Mouse (Mus musculus): ENCODE measurements at regions not wholly inside any gene's neighbourhood (a gene's known extent, or its start where the extent isn't known, plus 50 kb on each side); places are given as distances from the start of the nearest gene placed in this dataset.

DNA sequence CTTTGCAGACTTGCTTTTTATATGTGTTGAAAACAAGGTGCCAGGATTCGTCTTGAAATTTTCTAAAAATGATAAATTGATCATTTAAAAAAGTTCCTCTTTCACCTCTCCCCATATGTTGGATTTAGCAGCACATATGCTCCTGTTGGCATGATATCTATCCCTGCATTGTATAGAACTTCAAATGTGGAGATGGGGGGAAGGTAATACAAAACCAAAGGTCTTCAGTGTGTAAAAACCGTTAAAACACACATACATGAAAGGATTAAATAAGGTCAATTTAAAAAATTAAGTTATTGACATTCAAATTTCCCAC is 345.0 kb upstream of the Lcorl start:
- ATAC-seq (ENCODE audit: insufficient number of reproducible peaks, low FRiP score, low TSS enrichment, low read depth) (no peak), DNase-seq (ENCODE audit: low spot score) (no peak)
- no peak overlapping the region for H3K4me3 ChIP-seq (ENCODE audit: low read depth, low read length)
- no peaks in the 10 kb centered on the region for H3K27me3 ChIP-seq (ENCODE audit: control insufficient read depth, insufficient read depth, low read length)
- H3K9me3 ChIP-seq (ENCODE audit: control insufficient read depth, low read length) = no peaks in the 10 kb centered on the region
- WGBS = 77% methylated on average over 2 of the region's 2 CpGs
- no peak overlapping the region for H3K4me2 ChIP-seq (ENCODE audit: low read depth, severe bottlenecking)
- H3K4me1 ChIP-seq (ENCODE audit: control insufficient read depth, insufficient read depth, low read length) = no peaks in the 10 kb centered on the region
- no peak overlapping the region for H3K9ac ChIP-seq (ENCODE audit: low read length)
- no peaks in the 10 kb centered on the region for H3K36me3 ChIP-seq (ENCODE audit: control insufficient read depth, insufficient read depth, low read length)
- H3K27ac ChIP-seq (replicated peaks; ENCODE audit: low read depth, low read length) = no peak overlapping the region

DNA sequence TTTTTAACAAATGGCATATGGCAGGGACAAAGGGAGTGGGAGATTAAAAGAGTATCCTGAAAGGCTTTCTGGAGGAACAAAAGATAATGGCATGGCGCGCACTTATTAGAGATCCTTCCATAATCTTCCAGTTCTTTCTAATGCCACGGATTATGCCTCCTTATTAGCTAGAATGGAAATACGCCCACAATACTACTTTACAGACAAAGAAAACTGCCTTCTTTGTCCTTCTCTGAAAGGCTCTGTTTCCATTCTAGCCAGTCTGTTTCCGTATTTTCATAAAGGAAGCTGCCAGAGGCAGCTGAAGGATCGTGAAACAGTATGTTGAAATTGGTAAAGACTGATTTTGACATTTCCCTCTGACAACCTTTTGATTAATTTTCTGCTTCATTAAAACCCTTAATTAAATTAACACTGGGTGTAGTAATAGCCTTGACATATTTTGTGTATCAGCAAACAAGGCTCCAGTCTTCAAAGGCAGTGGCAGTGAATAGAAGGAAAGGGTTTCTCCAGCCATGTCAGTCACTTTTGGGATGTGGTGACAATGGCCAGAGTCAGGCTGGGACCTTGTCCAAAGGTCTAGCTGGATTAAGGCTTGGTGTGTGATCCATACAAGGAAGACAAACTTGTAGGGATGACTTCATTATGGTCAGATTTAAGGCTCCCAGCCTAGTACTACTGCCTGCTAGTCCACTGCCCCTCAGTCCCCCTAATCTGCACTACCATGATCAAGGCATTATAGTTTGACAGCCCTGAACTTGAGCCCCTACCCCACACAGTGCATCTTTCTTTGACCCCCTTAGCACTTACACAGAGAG is 344.4 kb upstream of the Lcorl start:
- ATAC-seq (ENCODE audit: insufficient number of reproducible peaks, low FRiP score, low TSS enrichment, low read depth) = no peak
- no peak for DNase-seq (ENCODE audit: low spot score)
- Histone ChIP-seq H3K27me3 (ENCODE audit: control insufficient read depth, insufficient read depth, low read length) (no peaks in the 10 kb centered on the region), H3K4me1 (ENCODE audit: control insufficient read depth, insufficient read depth, low read length) (no peaks in the 10 kb centered on the region), H3K4me2 (ENCODE audit: low read depth, severe bottlenecking) (no peak overlapping the region), H3K27ac (replicated peaks; ENCODE audit: low read depth, low read length) (no peak overlapping the region), H3K4me3 (ENCODE audit: low read depth, low read length) (no peak overlapping the region), H3K9me3 (ENCODE audit: control insufficient read depth, low read length) (no peaks in the 10 kb centered on the region), H3K9ac (ENCODE audit: low read length) (no peak overlapping the region), H3K36me3 (ENCODE audit: control insufficient read depth, insufficient read depth, low read length) (no peaks in the 10 kb centered on the region)
- 84% methylated on average over 6 of the region's 6 CpGs for WGBS

DNA sequence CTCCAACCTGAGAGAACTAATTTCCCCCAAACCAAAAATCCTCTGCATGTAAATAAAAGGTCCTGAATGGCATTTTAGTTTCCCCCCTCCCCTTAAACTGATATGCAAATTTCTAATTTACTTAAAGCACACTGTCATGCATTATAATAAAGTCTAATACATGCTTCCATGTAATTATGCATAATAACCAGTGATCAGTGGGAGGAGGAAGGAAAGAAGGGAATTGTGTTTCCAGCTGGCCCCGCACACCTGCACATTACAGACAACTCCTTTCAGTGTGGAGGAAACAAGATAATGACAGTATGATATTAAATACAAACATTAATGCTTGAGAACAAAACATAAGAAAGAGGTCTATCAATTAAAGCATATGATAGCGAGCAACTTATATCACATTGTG is 329.5 kb upstream of the Lcorl start:
- Histone ChIP-seq H3K27me3 (ENCODE audit: control insufficient read depth, insufficient read depth, low read length) (no peaks in the 10 kb centered on the region), H3K9ac (ENCODE audit: low read length) (no peak overlapping the region), H3K4me1 (ENCODE audit: control insufficient read depth, insufficient read depth, low read length) (no peaks in the 10 kb centered on the region), H3K9me3 (ENCODE audit: control insufficient read depth, low read length) (no peaks in the 10 kb centered on the region), H3K4me2 (ENCODE audit: low read depth, severe bottlenecking) (no peak overlapping the region), H3K36me3 (ENCODE audit: control insufficient read depth, insufficient read depth, low read length) (no peaks in the 10 kb centered on the region), H3K4me3 (ENCODE audit: low read depth, low read length) (no peak overlapping the region), H3K27ac (replicated peaks; ENCODE audit: low read depth, low read length) (no peak overlapping the region)
- 89% methylated on average over 2 of the region's 2 CpGs for WGBS
- no peak for DNase-seq (ENCODE audit: low spot score)
- no peak for ATAC-seq (ENCODE audit: insufficient number of reproducible peaks, low FRiP score, low TSS enrichment, low read depth)

DNA sequence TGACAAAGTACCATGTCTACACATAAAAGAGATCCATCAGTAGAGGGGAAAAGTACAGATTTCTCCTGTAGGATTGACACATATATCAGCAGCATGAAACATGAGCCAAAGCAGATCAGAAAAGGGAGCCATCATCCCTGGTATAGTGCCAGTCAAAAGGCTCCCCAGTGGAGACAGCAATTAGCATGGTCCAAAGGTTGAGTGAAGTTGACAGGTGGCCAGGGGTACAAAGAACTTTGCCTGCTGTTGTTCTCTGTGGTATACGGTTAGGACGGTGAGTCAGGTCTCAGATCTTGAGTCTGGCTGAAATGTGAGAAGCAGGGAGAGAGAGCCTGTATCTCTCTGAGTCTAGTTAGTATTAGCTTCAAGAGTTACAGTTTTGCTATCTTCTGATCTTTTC is 324.7 kb upstream of the Lcorl start:
- H3K4me1 ChIP-seq (ENCODE audit: control insufficient read depth, insufficient read depth, low read length) = no peaks in the 10 kb centered on the region
- H3K36me3 ChIP-seq (ENCODE audit: control insufficient read depth, insufficient read depth, low read length) = no peaks in the 10 kb centered on the region
- H3K4me2 ChIP-seq (ENCODE audit: low read depth, severe bottlenecking) = no peak overlapping the region
- H3K9me3 ChIP-seq (ENCODE audit: control insufficient read depth, low read length) = no peaks in the 10 kb centered on the region
- ATAC-seq (ENCODE audit: insufficient number of reproducible peaks, low FRiP score, low TSS enrichment, low read depth) = 0 out of 2 replicates have a peak, but pooled peaks have one; percentile 47
- H3K27me3 ChIP-seq (ENCODE audit: control insufficient read depth, insufficient read depth, low read length) = no peaks in the 10 kb centered on the region
- H3K27ac ChIP-seq (replicated peaks; ENCODE audit: low read depth, low read length) = no peak overlapping the region
- H3K9ac ChIP-seq (ENCODE audit: low read length) = no peak overlapping the region
- DNase-seq (ENCODE audit: low spot score) = no peak
- no peak overlapping the region for H3K4me3 ChIP-seq (ENCODE audit: low read depth, low read length)
- WGBS = 71% methylated on average over 2 of the region's 2 CpGs

DNA sequence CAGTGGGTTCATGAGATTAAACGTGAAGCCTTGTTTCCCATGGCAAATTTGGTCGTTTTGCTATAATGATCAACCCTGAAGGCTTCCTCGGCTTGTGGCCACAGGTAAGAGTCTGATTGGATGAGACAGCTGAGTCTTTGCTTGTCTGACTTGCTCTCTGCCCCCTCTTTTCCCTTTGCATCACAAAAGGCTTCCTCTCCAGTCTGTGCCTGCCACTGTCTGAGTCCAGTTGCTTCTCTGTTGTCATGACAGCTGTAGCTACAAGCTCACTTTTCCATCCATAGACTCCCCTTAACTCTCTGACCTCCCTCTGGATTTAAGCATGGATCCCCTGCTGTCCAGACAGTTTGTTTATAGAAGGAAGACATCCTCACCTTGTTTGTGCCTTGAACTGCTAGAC is 314.9 kb upstream of the Lcorl start:
- DNase-seq (ENCODE audit: low spot score) = no peak
- Histone ChIP-seq H3K27me3 (ENCODE audit: control insufficient read depth, insufficient read depth, low read length) (no peaks in the 10 kb centered on the region), H3K9me3 (ENCODE audit: control insufficient read depth, low read length) (no peaks in the 10 kb centered on the region), H3K36me3 (ENCODE audit: control insufficient read depth, insufficient read depth, low read length) (no peaks in the 10 kb centered on the region), H3K4me1 (ENCODE audit: control insufficient read depth, insufficient read depth, low read length) (no peaks in the 10 kb centered on the region), H3K9ac (ENCODE audit: low read length) (no peak overlapping the region), H3K4me2 (ENCODE audit: low read depth, severe bottlenecking) (no peak overlapping the region), H3K27ac (replicated peaks; ENCODE audit: low read depth, low read length) (no peak overlapping the region), H3K4me3 (ENCODE audit: low read depth, low read length) (no peak overlapping the region)
- no peak for ATAC-seq (ENCODE audit: insufficient number of reproducible peaks, low FRiP score, low TSS enrichment, low read depth)
- 61% methylated on average over 3 of the region's 3 CpGs for WGBS

DNA sequence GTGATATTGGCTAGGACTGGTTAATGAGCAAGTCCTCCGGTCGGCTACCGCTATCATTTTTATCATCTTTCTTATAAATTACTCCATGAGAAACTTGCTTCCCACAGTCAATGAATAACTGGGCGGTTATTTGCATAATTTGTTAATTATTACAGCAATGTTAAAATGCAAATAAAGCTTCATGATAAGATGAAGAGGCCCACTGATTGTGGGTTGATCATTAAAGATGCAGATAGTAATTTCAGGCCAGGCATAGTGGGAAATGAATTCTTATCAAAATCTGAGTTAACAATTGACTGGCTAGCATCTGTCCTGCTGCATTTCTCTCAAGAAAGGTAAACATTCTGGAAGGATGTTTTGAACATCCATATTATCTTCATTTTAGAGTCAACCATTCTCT is 303.4 kb upstream of the Lcorl start:
- Histone ChIP-seq H3K9ac (ENCODE audit: low read length) (no peak overlapping the region), H3K27me3 (ENCODE audit: control insufficient read depth, insufficient read depth, low read length) (no peaks in the 10 kb centered on the region), H3K4me1 (ENCODE audit: control insufficient read depth, insufficient read depth, low read length) (no peaks in the 10 kb centered on the region), H3K27ac (replicated peaks; ENCODE audit: low read depth, low read length) (no peak overlapping the region), H3K9me3 (ENCODE audit: control insufficient read depth, low read length) (no peaks in the 10 kb centered on the region), H3K4me3 (ENCODE audit: low read depth, low read length) (no peak overlapping the region), H3K36me3 (ENCODE audit: control insufficient read depth, insufficient read depth, low read length) (no peaks in the 10 kb centered on the region), H3K4me2 (ENCODE audit: low read depth, severe bottlenecking) (no peak overlapping the region)
- WGBS = 93% methylated on average over 4 of the region's 4 CpGs
- ATAC-seq (ENCODE audit: insufficient number of reproducible peaks, low FRiP score, low TSS enrichment, low read depth) = no peak
- no peak for DNase-seq (ENCODE audit: low spot score)

DNA sequence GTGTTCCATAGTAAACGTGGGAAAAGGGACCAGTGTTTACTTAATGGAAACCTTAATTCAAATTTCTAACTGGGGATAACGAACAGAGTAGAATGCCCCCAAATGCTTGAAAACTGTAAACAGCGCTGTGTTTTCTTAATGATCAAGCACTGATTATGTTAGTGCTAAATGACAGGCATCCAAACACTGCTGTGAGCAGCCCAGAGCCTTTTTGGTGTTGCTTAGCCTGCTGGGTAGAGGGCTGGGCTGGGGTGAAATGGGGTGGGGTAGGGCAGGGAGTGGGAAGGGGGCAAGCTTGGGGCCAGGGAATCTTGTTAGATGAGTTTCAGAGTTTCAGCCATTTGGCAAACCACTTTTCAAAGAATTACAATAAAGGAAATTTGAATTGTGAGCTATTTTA is 294.6 kb upstream of the Lcorl start:
- Histone ChIP-seq H3K36me3 (ENCODE audit: control insufficient read depth, insufficient read depth, low read length) (no peaks in the 10 kb centered on the region), H3K4me2 (ENCODE audit: low read depth, severe bottlenecking) (no peak overlapping the region), H3K9ac (ENCODE audit: low read length) (no peak overlapping the region), H3K4me3 (ENCODE audit: low read depth, low read length) (no peak overlapping the region), H3K9me3 (ENCODE audit: control insufficient read depth, low read length) (no peaks in the 10 kb centered on the region), H3K27me3 (ENCODE audit: control insufficient read depth, insufficient read depth, low read length) (no peaks in the 10 kb centered on the region), H3K4me1 (ENCODE audit: control insufficient read depth, insufficient read depth, low read length) (no peaks in the 10 kb centered on the region), H3K27ac (replicated peaks; ENCODE audit: low read depth, low read length) (no peak overlapping the region)
- no peak for DNase-seq (ENCODE audit: low spot score)
- 51% methylated on average over 3 of the region's 3 CpGs for WGBS
- ATAC-seq (ENCODE audit: insufficient number of reproducible peaks, low FRiP score, low TSS enrichment, low read depth) = no peak

DNA sequence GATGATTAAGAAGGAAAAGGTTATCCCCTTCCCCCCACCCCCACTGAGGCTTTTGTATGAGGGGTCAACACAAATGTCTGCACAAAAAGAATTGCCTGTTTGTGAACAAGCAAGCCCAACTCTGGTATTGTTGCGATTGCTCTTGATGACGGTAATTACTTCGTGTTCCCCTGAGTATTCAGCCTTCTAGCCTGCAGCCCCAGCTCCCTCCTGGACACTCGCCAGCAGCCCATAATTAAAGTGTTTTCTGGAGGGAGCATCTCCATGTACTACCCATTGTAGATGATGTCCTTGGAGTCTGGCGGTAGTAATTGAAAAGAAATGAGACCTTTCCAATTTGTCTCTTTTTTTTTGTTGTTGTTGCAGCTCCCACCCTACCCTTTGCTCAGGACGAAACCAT is 293.4 kb upstream of the Lcorl start:
- no peaks in the 10 kb centered on the region for H3K9me3 ChIP-seq (ENCODE audit: control insufficient read depth, low read length)
- H3K27me3 ChIP-seq (ENCODE audit: control insufficient read depth, insufficient read depth, low read length) = no peaks in the 10 kb centered on the region
- no peak overlapping the region for H3K4me2 ChIP-seq (ENCODE audit: low read depth, severe bottlenecking)
- H3K4me3 ChIP-seq (ENCODE audit: low read depth, low read length) = no peak overlapping the region
- no peaks in the 10 kb centered on the region for H3K4me1 ChIP-seq (ENCODE audit: control insufficient read depth, insufficient read depth, low read length)
- no peak for ATAC-seq (ENCODE audit: insufficient number of reproducible peaks, low FRiP score, low TSS enrichment, low read depth)
- no peak for DNase-seq (ENCODE audit: low spot score)
- H3K36me3 ChIP-seq (ENCODE audit: control insufficient read depth, insufficient read depth, low read length) = no peaks in the 10 kb centered on the region
- 61% methylated on average over 6 of the region's 6 CpGs for WGBS
- no peak overlapping the region for H3K27ac ChIP-seq (replicated peaks; ENCODE audit: low read depth, low read length)
- no peak overlapping the region for H3K9ac ChIP-seq (ENCODE audit: low read length)
